Mouse (Mus musculus) lung, adult 18-20 months (tissue): Measurements from ENCODE around the gene Lmod2.
A peak's percentile ranks its signal among the peaks of the same experiment; 100 is the strongest.

Experiments
- DNase-seq, 2 experiments: peaks; one replicate each; pipeline ENCODE4 v3.0.0; 2022; ENCODE audit warnings: mixed read lengths in 2 of 2

The Lmod2 gene

GRCm38 (mm10) chr6:24602993-24603392 is 5.4 kb downstream of the Lmod2 start:
- DNase-seq: no peak

GRCm38 (mm10) chr6:24604289-24604688 is 6.7 kb downstream of the Lmod2 start:
- DNase-seq: no peak

GRCm38 (mm10) chr6:24605631-24606030 is 8.1 kb downstream of the Lmod2 start:
- no peak for DNase-seq

GRCm38 (mm10) chr6:24606512-24606911 is 8.9 kb downstream of the Lmod2 start:
- no peak for DNase-seq

GRCm38 (mm10) chr6:24607531-24607930 is 10.0 kb downstream of the Lmod2 start:
- DNase-seq: no peak

GRCm38 (mm10) chr6:24608129-24608528 is 10.6 kb downstream of the Lmod2 start:
- DNase-seq: no peak

GRCm38 (mm10) chr6:24608682-24609081 is 11.1 kb downstream of the Lmod2 start:
- no peak for DNase-seq

- no peak for DNase-seq
Measured at GRCm38 (mm10) chr6:24609531-24609930, 12.0 kb downstream of the Lmod2 start.

GRCm38 (mm10) chr6:24610358-24610757 is 12.8 kb downstream of the Lmod2 start:
- no peak for DNase-seq

GRCm38 (mm10) chr6:24612074-24612755 is 14.7 kb downstream of the Lmod2 start:
- no peak for DNase-seq

- no peak for DNase-seq
Measured at GRCm38 (mm10) chr6:24613346-24613745, 15.8 kb downstream of the Lmod2 start.

GRCm38 (mm10) chr6:24613918-24614317 is 16.4 kb downstream of the Lmod2 start:
- no peak for DNase-seq

GRCm38 (mm10) chr6:24616746-24617145 is 19.2 kb downstream of the Lmod2 start:
- no peak for DNase-seq

- no peak for DNase-seq
Measured at GRCm38 (mm10) chr6:24619285-24620045, 21.9 kb downstream of the Lmod2 start.

GRCm38 (mm10) chr6:24620936-24621335 is 23.4 kb downstream of the Lmod2 start:
- no peak for DNase-seq

- no peak for DNase-seq
Measured at GRCm38 (mm10) chr6:24622098-24622497, 24.5 kb downstream of the Lmod2 start.

- peak in 1 of 2 experiments; percentile 50 for DNase-seq
Measured at GRCm38 (mm10) chr6:24627586-24628030, 30.0 kb downstream of the Lmod2 start.

- no peak for DNase-seq
Measured at GRCm38 (mm10) chr6:24628499-24628898, 30.9 kb downstream of the Lmod2 start.

- no peak for DNase-seq
Measured at GRCm38 (mm10) chr6:24632061-24632460, 34.5 kb downstream of the Lmod2 start.

GRCm38 (mm10) chr6:24634065-24634464 is 36.5 kb downstream of the Lmod2 start:
- DNase-seq: no peak

GRCm38 (mm10) chr6:24635814-24636213 is 38.3 kb downstream of the Lmod2 start:
- no peak for DNase-seq

GRCm38 (mm10) chr6:24641286-24641685 is 43.7 kb downstream of the Lmod2 start:
- DNase-seq: no peak

- DNase-seq: no peak
Measured at GRCm38 (mm10) chr6:24642161-24642560, 44.6 kb downstream of the Lmod2 start.

- DNase-seq: no peak
Measured at GRCm38 (mm10) chr6:24642960-24643359, 45.4 kb downstream of the Lmod2 start.
